Comparison of ENCODE assay signal across 26 mouse cellular contexts in the genomic region with DNA sequence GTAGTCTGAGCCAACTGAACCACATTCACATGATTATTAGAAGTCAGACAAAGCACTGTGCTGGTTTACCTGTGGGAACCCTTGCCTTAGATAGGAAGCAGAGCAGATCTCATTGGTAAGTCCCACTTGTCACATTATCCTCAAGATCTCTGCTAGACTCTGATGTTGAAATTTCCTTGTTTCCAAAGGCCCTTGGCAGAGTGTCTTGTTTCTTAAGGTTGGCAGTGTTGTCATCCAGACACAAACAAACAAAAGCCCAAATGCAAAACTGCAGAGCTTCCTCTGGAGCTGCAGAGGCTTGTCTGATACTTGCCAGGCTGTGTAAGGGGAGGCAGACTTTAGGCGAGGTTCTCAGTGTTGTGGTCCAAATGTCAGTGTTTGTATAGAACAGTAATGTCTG. TPM values are rescaled to one million over a fixed set of nuclear protein-coding genes. Genes with fewer than 3 reads are reported as not detected.
DNase-seq lines count a peak whose midpoint lies in the region; ATAC-seq and TF ChIP-seq lines count a peak whose summit lies in the region.
"Had no signal": no experiment of that assay in that cellular context is flagged by ENCODE, and none has a peak within 500 bp of the region (broad histone marks: within the 10 kb centered on the region; RNA-seq: fewer than 3 reads in every experiment).

No protein-coding gene starts in this region.

- H3K9me3 ChIP-seq in liver, postnatal 0 days (ENCODE audit: low read length): no peaks in the 10 kb centered on the region
- H3K9me3 ChIP-seq: embryonic facial prominence, embryonic 12.5 days; embryonic facial prominence, embryonic 15.5 days; forebrain, embryonic 12.5 days; forebrain, embryonic 15.5 days; heart, embryonic 12.5 days; heart, embryonic 15.5 days had no signal

- H3K4me3 ChIP-seq in lung, adult 2 months (replicated peaks; ENCODE audit: extremely low read depth, low read depth, low read length): no peak overlapping the region
- H3K4me3 ChIP-seq in liver, postnatal 0 days (ENCODE audit: low read depth, low read length): no peak overlapping the region
- H3K4me3 ChIP-seq: embryonic facial prominence, embryonic 12.5 days; embryonic facial prominence, embryonic 15.5 days; forebrain, embryonic 12.5 days; forebrain, embryonic 15.5 days; heart, embryonic 12.5 days; heart, embryonic 15.5 days had no signal

- no peak for TF ChIP-seq POLR2A in lung, adult 2 months (IDR thresholded peaks at IDR 0.05; ENCODE audit: borderline replicate concordance, extremely low read depth, low read depth, low read length)

- DNase-seq in lung, postnatal 25 days (ENCODE audit: low spot score): peak; percentile 10
- DNase-seq in lung, adult 2 months: no peak
- peak; percentile 26 for DNase-seq in fat pad, adult 2 months (ENCODE audit: extremely low read depth, low read depth, low spot score)
- no peak for DNase-seq in right cerebral cortex, adult 2 months (ENCODE audit: low spot score in 2 of 2)
- DNase-seq in liver, postnatal 0 days: no peak
- DNase-seq: adrenal gland, postnatal 10 days; adrenal gland, postnatal 36 days; cerebellum, adult 18-20 months; cerebellum, adult 9-11 months; cerebellum, postnatal 25 days; gastrocnemius, postnatal 10 days; gastrocnemius, postnatal 36 days; heart, adult 18-20 months; heart, postnatal 14 days; heart, postnatal 4 days had no signal

- no peaks in the 10 kb centered on the region; the same call in 1 of the 2 replicates for H3K4me1 ChIP-seq in lung, adult 2 months (ENCODE audit: control insufficient read depth, insufficient read depth, low read length)
- no peaks in the 10 kb centered on the region for H3K4me1 ChIP-seq in liver, postnatal 0 days (ENCODE audit: insufficient read depth)
- H3K4me1 ChIP-seq: embryonic facial prominence, embryonic 12.5 days; embryonic facial prominence, embryonic 15.5 days; forebrain, embryonic 12.5 days; forebrain, embryonic 15.5 days; heart, embryonic 12.5 days; heart, embryonic 15.5 days had no signal

- no peak overlapping the region for H3K27ac ChIP-seq in liver, postnatal 0 days (ENCODE audit: low read depth)
- H3K27ac ChIP-seq: embryonic facial prominence, embryonic 12.5 days; embryonic facial prominence, embryonic 15.5 days; forebrain, embryonic 12.5 days; forebrain, embryonic 15.5 days; heart, embryonic 15.5 days; hindbrain, embryonic 14.5 days; hindbrain, postnatal 0 days had no signal

- no peak for TF ChIP-seq EP300 in liver, postnatal 0 days (IDR thresholded peaks at IDR 0.05; ENCODE audit: low read depth)

- H3K9ac ChIP-seq in liver, postnatal 0 days (replicated peaks): no peak overlapping the region
- H3K9ac ChIP-seq: embryonic facial prominence, embryonic 12.5 days; embryonic facial prominence, embryonic 15.5 days; forebrain, embryonic 12.5 days; forebrain, embryonic 15.5 days; heart, embryonic 12.5 days; heart, embryonic 15.5 days; hindbrain, embryonic 14.5 days had no signal

- WGBS in lung, adult 2 months: 51% methylated on average over 1 of the region's 1 CpGs
- 67% methylated on average over 1 of the region's 1 CpGs for WGBS in liver, postnatal 0 days (ENCODE audit: insufficient replicate concordance)

- peak; percentile 47 for ATAC-seq in megakaryocyte progenitor cell, adult 5-6 weeks (replicated peaks; ENCODE audit: poor library complexity)
- no peak for ATAC-seq in liver, postnatal 0 days
- ATAC-seq: activated CD4-positive, CD25-positive, alpha-beta regulatory T cell, adult 4 months; forebrain, embryonic 15.5 days; hindbrain, postnatal 0 days; inflammation-experienced regulatory T-cells, adult 6 months had no signal

- TF ChIP-seq CTCF in lung, adult 2 months (IDR thresholded peaks at IDR 0.05; ENCODE audit: insufficient read depth, low read length): no peak
- no peak for TF ChIP-seq CTCF in liver, postnatal 0 days (IDR thresholded peaks at IDR 0.05; ENCODE audit: low read depth)

- H3K36me3 ChIP-seq in liver, postnatal 0 days (replicated peaks; ENCODE audit: insufficient read depth, low read length): peaks cover 19% of the 10 kb centered on the region; the same call in 1 of the 2 replicates

- no peaks in the 10 kb centered on the region for H3K27me3 ChIP-seq in liver, postnatal 0 days (ENCODE audit: insufficient read depth, low read length)
- H3K27me3 ChIP-seq: embryonic facial prominence, embryonic 12.5 days; embryonic facial prominence, embryonic 15.5 days; forebrain, embryonic 12.5 days; forebrain, embryonic 15.5 days; heart, embryonic 12.5 days; heart, embryonic 15.5 days had no signal

- H3K4me2 ChIP-seq in liver, postnatal 0 days (ENCODE audit: low read depth, low read length): no peak overlapping the region
- H3K4me2 ChIP-seq: embryonic facial prominence, embryonic 12.5 days; embryonic facial prominence, embryonic 15.5 days; forebrain, embryonic 12.5 days; forebrain, embryonic 15.5 days; heart, embryonic 12.5 days; heart, embryonic 15.5 days; hindbrain, embryonic 14.5 days had no signal

RNA-seq across cellular contexts. Expression of gene Mrpl1, which starts 31.6 kb away (rescaled TPM):
- polyA plus RNA-seq in lung, adult 2 months (2012; rRNA removed): 1.4 and 2.0 TPM in 2 replicates
- total RNA-seq in megakaryocyte progenitor cell, adult 5-6 weeks (2015): 34.5 and 41.4 TPM in 2 replicates
- total RNA-seq in megakaryocyte progenitor cell, adult 5-6 weeks (2017): 48.3 and 69.1 TPM in 2 replicates
- 14.6 and 15.1 TPM in 2 replicates for polyA plus RNA-seq in liver, postnatal 0 days (2015; fragmentation: Nextera tagmentation; extraction: Ambion mirVana)

Comparison
In these comparisons a context has a peak if more than half of its experiments do, and no peak if none do; other contexts are left out.
1. DNase-seq: peak in lung, postnatal 25 days (single experiment) and fat pad, adult 2 months (single experiment); none in lung, adult 2 months (single experiment), right cerebral cortex, adult 2 months (0 of 2) and liver, postnatal 0 days (single experiment).